Mouse (Mus musculus) heart, embryonic 14.5 days (tissue): ENCODE results near the gene Ssh3. TPM values are rescaled to one million over a fixed set of nuclear protein-coding genes. Genes with fewer than 3 reads are reported as not detected.
A peak's percentile ranks its signal among the peaks of the same experiment; 100 is the strongest.

Experiments used
- ATAC-seq: fragments of 200-750 bp; cut with Nextera tagmentation; 2 replicates; pipeline ENCODE4 v1.8.0; 2017; ENCODE audit warnings: low read depth, moderate TSS enrichment; ENCODE audit not compliant: insufficient number of reproducible peaks, insufficient read depth, low FRiP score
- H3K27ac ChIP-seq, 2 experiments: fragments of 200-500 bp in 1 of 2; fragments of 300-500 bp in 1 of 2; sonication (generic) in 1 of 2; replicated peaks in 1 of 2; 2 replicates each; pipeline ENCODE4 v1.5.1; 2012 to 2014; ENCODE audit warnings: low read depth in 2 of 2, low read length in 2 of 2, control low read depth in 1 of 2, mild to moderate bottlenecking in 1 of 2, mixed read lengths in 1 of 2; ENCODE audit not compliant: control insufficient read depth in 1 of 2, insufficient read depth in 1 of 2
- H3K27me3 ChIP-seq: fragments of 300-500 bp; sonication (generic); 2 replicates; pipeline ENCODE4 v1.6.1; 2014; ENCODE audit warnings: mild to moderate bottlenecking, low read length, control low read depth; ENCODE audit not compliant: control insufficient read depth, insufficient read depth
- H3K36me3 ChIP-seq: fragments of 300-500 bp; sonication (generic); 2 replicates; pipeline ENCODE4 v1.6.1; 2014; ENCODE audit warnings: mild to moderate bottlenecking, control low read depth, low read length, mixed read lengths; ENCODE audit not compliant: control insufficient read depth, insufficient read depth
- H3K4me1 ChIP-seq, 2 experiments: fragments of 200-500 bp in 1 of 2; fragments of 300-500 bp in 1 of 2; sonication (generic) in 1 of 2; 2 replicates each; pipeline ENCODE4 v1.6.1; 2012 to 2014; ENCODE audit warnings: low read length in 2 of 2, control low read depth in 1 of 2, mixed read lengths in 1 of 2; ENCODE audit not compliant: control insufficient read depth in 2 of 2, insufficient read depth in 2 of 2
- H3K4me2 ChIP-seq: fragments of 300-500 bp; sonication (generic); 2 replicates; pipeline ENCODE4 v1.6.1; 2014; ENCODE audit warnings: mild to moderate bottlenecking, low read length
- H3K4me3 ChIP-seq, 2 experiments: fragments of 200-500 bp in 1 of 2; fragments of 300-500 bp in 1 of 2; sonication (generic) in 1 of 2; 2 replicates each; pipeline ENCODE4 v1.5.1; 2012 to 2014; ENCODE audit warnings: low read length in 2 of 2, mild to moderate bottlenecking in 2 of 2, control low read depth in 1 of 2, low read depth in 1 of 2, moderate library complexity in 1 of 2; ENCODE audit not compliant: control insufficient read depth in 1 of 2, insufficient read depth in 1 of 2
- H3K9ac ChIP-seq: fragments of 300-500 bp; sonication (generic); 2 replicates; pipeline ENCODE4 v1.6.1; 2014; ENCODE audit warnings: mild to moderate bottlenecking, low read length
- H3K9me3 ChIP-seq: fragments of 300-500 bp; sonication (generic); 2 replicates; pipeline ENCODE4 v1.6.1; 2016; ENCODE audit warnings: low read length, control low read depth; ENCODE audit not compliant: control insufficient read depth
- WGBS: fragments of 180-500 bp; shearing (Covaris S2); extraction: QIAGEN DNeasy Blood & Tissue Kit; methylation state at CpG from one replicate; pipeline ENCODE4 v1.1.7; 2014; 5-methylcytosine and 5-hydroxymethylcytosine counted together
- polyA plus RNA-seq: library from polyadenylated mRNA; unstranded; fragments of >200 nt; fragmentation: Nextera tagmentation; extraction: Ambion mirVana; gene quantifications from 2 replicates; pipeline ENCODE4 v1.2.1, GENCODE M21; 2014

Ssh3 gene
- polyA plus RNA-seq, 1 experiment from 2014 or later: 8.0 TPM

DNA sequence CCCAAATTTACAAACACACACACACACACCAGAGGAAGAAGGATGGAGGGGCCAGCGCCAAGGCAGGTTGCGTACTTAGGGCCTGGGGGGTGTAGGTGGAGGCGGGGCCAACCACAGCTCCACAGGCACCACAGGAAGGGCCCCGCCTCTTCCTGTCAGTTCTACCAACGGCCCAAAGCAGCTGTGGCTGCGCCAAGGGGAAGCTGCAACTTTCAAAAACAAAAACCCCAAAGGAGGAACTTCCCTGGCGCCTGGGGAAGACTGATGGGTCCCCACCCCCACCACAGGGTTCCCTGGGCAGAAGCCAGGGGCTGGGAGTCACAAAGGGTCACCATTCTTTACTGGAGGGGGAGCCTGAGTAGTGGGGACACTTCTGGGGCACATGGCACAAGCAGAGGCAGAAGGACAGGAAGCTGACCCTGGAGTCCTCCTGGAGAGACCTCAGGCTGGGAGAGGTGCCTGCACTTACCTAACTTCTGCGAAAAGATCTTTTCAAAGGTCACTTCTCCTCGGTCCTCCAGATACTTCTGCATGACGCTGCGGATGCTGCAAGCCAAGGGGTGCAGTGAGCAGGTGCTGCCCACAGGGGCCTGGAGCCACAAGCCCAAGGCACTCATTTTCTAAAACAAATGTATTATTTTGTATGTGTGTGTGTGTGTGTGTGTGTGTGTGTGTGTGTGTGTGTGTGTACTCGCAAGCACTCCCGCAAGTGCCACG is 25.6 kb upstream of the Ssh3 start:
- Histone ChIP-seq H3K9me3 (no peaks in the 10 kb centered on the region), H3K4me1 (no peaks in the 10 kb centered on the region; a peak in 1 of 4 replicates), H3K27ac (peak overlapping the region in 1 of 2 experiments; percentile 50; a peak in 2 of 4 replicates), H3K4me2 (no peak overlapping the region), H3K36me3 (peaks cover 46% of the 10 kb centered on the region), H3K4me3 (no peak overlapping the region), H3K9ac (no peak overlapping the region), H3K27me3 (no peaks in the 10 kb centered on the region)
- 64% methylated on average over 14 of the region's 14 CpGs for WGBS
- peak; percentile 45; the same call in 1 of the 2 replicates for ATAC-seq

- Histone ChIP-seq H3K4me2 (no peak overlapping the region), H3K4me1 (no peaks in the 10 kb centered on the region), H3K9ac (no peak overlapping the region), H3K27me3 (no peaks in the 10 kb centered on the region), H3K36me3 (peaks cover 75% of the 10 kb centered on the region), H3K9me3 (no peaks in the 10 kb centered on the region), H3K4me3 (no peak overlapping the region), H3K27ac (no peak overlapping the region)
- WGBS: 91% methylated on average over 11 of the region's 11 CpGs
- no peak for ATAC-seq
These were observed 22.2 kb upstream of the Ssh3 start for GRCm38 (mm10) chr19:4291161-4291560.

- 80% methylated on average over 15 of the region's 15 CpGs for WGBS
- Histone ChIP-seq H3K9ac (no peak overlapping the region), H3K4me2 (no peak overlapping the region), H3K4me3 (no peak overlapping the region), H3K4me1 (no peaks in the 10 kb centered on the region), H3K27ac (no peak overlapping the region), H3K36me3 (peaks cover 79% of the 10 kb centered on the region), H3K27me3 (no peaks in the 10 kb centered on the region), H3K9me3 (no peaks in the 10 kb centered on the region)
- ATAC-seq: no peak
These were observed 21.8 kb upstream of the Ssh3 start for GRCm38 (mm10) chr19:4290749-4291148.

DNA sequence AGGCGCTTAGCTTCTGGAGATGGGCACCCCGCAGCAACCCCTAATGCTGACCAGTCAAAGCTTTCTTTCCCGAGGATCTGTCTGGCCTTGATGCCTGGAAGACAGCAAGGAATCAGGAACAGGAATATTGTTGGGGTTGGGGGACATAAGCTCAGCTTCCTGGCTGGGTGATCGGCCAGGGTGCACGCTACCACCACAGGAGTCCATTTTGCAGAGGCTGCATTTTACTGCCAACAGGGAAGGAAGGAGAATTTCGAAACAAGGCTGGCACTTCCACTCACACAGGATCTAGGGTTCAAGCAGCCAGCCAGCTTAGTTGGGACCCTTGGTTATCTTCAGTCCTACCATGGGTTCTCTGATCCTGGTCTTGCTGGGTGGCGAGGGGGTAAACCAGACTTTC is 14.7 kb upstream of the Ssh3 start:
- H3K4me3 ChIP-seq: no peak overlapping the region; a peak in 1 of 4 replicates
- no peak for ATAC-seq
- WGBS: 41% methylated on average over 7 of the region's 7 CpGs
- peaks cover 0 to 4% of the 10 kb centered on the region in 2 experiments; a peak in 1 of 4 replicates for H3K4me1 ChIP-seq
- H3K27me3 ChIP-seq: peaks cover 4% of the 10 kb centered on the region; the same call in 1 of the 2 replicates
- no peak overlapping the region for H3K9ac ChIP-seq
- H3K36me3 ChIP-seq: peaks cover 34% of the 10 kb centered on the region
- no peaks in the 10 kb centered on the region for H3K9me3 ChIP-seq
- no peak overlapping the region for H3K27ac ChIP-seq
- H3K4me2 ChIP-seq: peak overlapping the region; percentile 85

DNA sequence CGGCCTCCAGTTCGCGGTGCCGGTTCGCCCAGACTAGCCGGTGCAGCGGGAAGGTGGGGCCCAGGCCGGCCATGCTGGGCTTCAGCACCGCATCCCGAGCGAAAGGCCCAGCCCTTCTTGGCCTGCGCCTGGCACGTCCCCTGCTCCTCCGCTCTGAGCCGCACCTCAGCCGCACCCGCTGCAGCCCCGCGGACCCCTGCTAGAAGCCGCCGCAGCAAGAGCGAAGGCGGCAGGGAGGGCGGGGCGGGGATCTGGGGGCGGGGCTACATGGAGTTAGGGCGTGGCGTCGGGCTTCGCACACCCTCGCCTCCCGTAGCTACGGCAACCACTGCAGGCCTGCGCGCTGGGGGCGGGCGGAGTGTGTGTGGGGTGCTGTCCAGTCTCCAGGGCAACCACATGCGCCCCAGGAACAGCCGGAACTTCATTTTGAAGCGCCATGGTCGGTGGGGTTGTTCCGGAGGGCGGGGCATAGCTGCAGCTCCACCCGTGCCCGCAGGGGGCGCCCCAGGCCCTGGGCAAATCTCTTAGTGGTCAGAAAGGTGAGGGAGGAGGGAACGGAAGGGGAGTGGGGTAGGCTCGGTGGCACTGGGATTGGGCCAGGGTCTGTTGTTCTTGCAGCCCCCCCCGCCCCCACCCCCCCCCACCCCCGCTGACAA is 14.0 kb upstream of the Ssh3 start, which contains the start of gene Ankrd13d:
Ankrd13d (minus strand) TSS at position 240 of the 656 bp plus-strand sequence.
- peak within 1 kb of the TSS; percentile 64 to 68 for H3K4me3 ChIP-seq
- peak; percentile 82 for ATAC-seq
- H3K4me1 ChIP-seq: peaks cover 0 to 4% of the 10 kb centered on the region in 2 experiments; a peak in 1 of 4 replicates
- peaks cover 4% of the 10 kb centered on the region; the same call in 1 of the 2 replicates for H3K27me3 ChIP-seq
- no peak within 1 kb of the TSS for H3K27ac ChIP-seq
- peak within 1 kb of the TSS; percentile 85 for H3K4me2 ChIP-seq
- H3K36me3 ChIP-seq: peaks cover 28% of the 10 kb centered on the region
- 1% methylated on average over 47 of the region's 50 CpGs for WGBS
- H3K9ac ChIP-seq: peak within 1 kb of the TSS; percentile 73
- H3K9me3 ChIP-seq: no peaks in the 10 kb centered on the region

- 87% methylated on average over 9 of the region's 9 CpGs for WGBS
- H3K27me3 ChIP-seq: peaks cover 4% of the 10 kb centered on the region; the same call in 1 of the 2 replicates
- H3K4me3 ChIP-seq: no peak overlapping the region
- H3K36me3 ChIP-seq: peaks cover 2% of the 10 kb centered on the region; the same call in 1 of the 2 replicates
- no peak overlapping the region for H3K9ac ChIP-seq
- H3K27ac ChIP-seq: no peak overlapping the region
- peaks cover 0 to 4% of the 10 kb centered on the region in 2 experiments; a peak in 1 of 4 replicates for H3K4me1 ChIP-seq
- ATAC-seq: no peak
- H3K4me2 ChIP-seq: no peak overlapping the region
- H3K9me3 ChIP-seq: peaks cover 4% of the 10 kb centered on the region; the same call in 1 of the 2 replicates
These were observed 11.4 kb upstream of the Ssh3 start for GRCm38 (mm10) chr19:4280425-4280824.

- Histone ChIP-seq H3K4me2 (no peak overlapping the region), H3K36me3 (no peaks in the 10 kb centered on the region), H3K27me3 (peaks cover 4% of the 10 kb centered on the region; the same call in 1 of the 2 replicates), H3K9me3 (peaks cover 4% of the 10 kb centered on the region; the same call in 1 of the 2 replicates), H3K27ac (no peak overlapping the region), H3K4me1 (peaks cover 0 to 4% of the 10 kb centered on the region in 2 experiments; a peak in 1 of 4 replicates), H3K4me3 (no peak overlapping the region), H3K9ac (no peak overlapping the region)
- WGBS: 92% methylated on average over 1 of the region's 1 CpGs
- ATAC-seq: no peak
These were observed 10.5 kb upstream of the Ssh3 start for GRCm38 (mm10) chr19:4279487-4279886.
